Mouse (Mus musculus): ENCODE results near the gene Sdk1. TPM values are rescaled to one million over a fixed set of nuclear protein-coding genes. Genes with fewer than 3 reads are reported as not detected.
A peak's percentile ranks its signal among the peaks of the same experiment; 100 is the strongest.

The Sdk1 gene
- polyA plus RNA-seq, 1 experiment from 2014 or later = 1.2 TPM

- DNase-seq (ENCODE audit: low spot score) = peak; percentile 36
- peak; percentile 20 for ATAC-seq (ENCODE audit: insufficient number of reproducible peaks, low FRiP score, low TSS enrichment, low read depth)
- H3K27ac ChIP-seq (replicated peaks; ENCODE audit: low read depth, low read length) = peak overlapping the region; percentile 42; the same call in 1 of the 2 replicates
Observed at GRCm38 (mm10) chr5:141241645-141242284, 475 bp downstream of the Sdk1 start.

DNA sequence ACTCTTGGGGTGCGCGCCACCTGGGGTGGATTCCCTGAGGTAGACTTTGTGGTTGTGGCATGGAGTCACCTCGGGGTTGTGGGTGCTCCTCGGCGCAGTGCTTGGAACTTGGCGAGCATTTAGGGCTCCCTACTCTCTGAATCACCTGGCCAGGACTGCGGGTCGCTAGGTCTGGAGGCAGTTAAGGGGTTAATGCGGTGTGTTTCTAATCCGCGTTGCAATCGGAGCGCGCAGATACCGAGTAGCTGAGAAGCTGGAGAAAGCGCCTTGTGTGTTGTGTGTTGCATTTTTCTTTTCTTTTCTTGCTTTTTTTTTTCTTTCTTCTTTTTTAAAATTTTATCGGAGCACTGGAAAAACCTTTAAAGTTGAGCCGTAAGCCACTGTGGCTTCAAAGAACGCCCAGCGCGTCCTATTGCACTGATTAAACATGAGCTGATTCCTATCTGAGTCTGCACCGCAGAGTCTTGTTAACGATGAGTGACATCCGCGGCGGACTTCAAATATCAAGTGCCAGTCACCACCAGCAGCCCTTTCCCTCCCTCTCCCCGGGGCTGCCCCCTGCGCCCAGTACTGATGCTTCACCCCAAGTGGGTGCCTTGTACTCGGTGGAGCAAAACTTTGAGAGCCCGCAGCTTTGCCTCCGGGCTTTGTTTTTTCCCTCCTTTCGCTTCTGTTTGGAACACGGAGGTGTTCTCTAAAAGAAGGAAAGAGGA, 2.1 kb downstream of the Sdk1 start:
- H3K9me3 ChIP-seq (ENCODE audit: control insufficient read depth, low read length) = no peaks in the 10 kb centered on the region
- ATAC-seq (ENCODE audit: insufficient number of reproducible peaks, low FRiP score, low TSS enrichment, low read depth) = no peak
- peaks cover 10% of the 10 kb centered on the region for H3K27me3 ChIP-seq (ENCODE audit: control insufficient read depth, insufficient read depth, low read length)
- peak overlapping the region; percentile 35 for H3K4me3 ChIP-seq (ENCODE audit: low read depth, low read length)
- peak overlapping the region; percentile 61 for H3K4me2 ChIP-seq (ENCODE audit: low read depth, severe bottlenecking)
- 4% methylated on average over 33 of the region's 33 CpGs for WGBS
- DNase-seq (ENCODE audit: low spot score) = peak; percentile 50
- H3K36me3 ChIP-seq (ENCODE audit: control insufficient read depth, insufficient read depth, low read length) = no peaks in the 10 kb centered on the region
- peaks cover 27% of the 10 kb centered on the region for H3K4me1 ChIP-seq (ENCODE audit: control insufficient read depth, insufficient read depth, low read length)
- H3K9ac ChIP-seq (ENCODE audit: low read length) = peak overlapping the region; percentile 12; the same call in 1 of the 2 replicates
- H3K27ac ChIP-seq (replicated peaks; ENCODE audit: low read depth, low read length) = no peak overlapping the region

More at GRCm38 (mm10) chr5:141241645-141242284, 475 bp downstream of the Sdk1 start:
- Histone ChIP-seq H3K36me3 (ENCODE audit: control insufficient read depth, insufficient read depth, low read length) (no peaks in the 10 kb centered on the region), H3K4me1 (ENCODE audit: control insufficient read depth, insufficient read depth, low read length) (peaks cover 27% of the 10 kb centered on the region), H3K4me2 (ENCODE audit: low read depth, severe bottlenecking) (peak overlapping the region; percentile 97), H3K9me3 (ENCODE audit: control insufficient read depth, low read length) (no peaks in the 10 kb centered on the region), H3K27me3 (ENCODE audit: control insufficient read depth, insufficient read depth, low read length) (peaks cover 10% of the 10 kb centered on the region), H3K9ac (ENCODE audit: low read length) (peak overlapping the region; percentile 78), H3K4me3 (ENCODE audit: low read depth, low read length) (peak overlapping the region; percentile 56)
- WGBS = under 1% methylated on average over 50 of the region's 82 CpGs

GRCm38 (mm10) chr5:141264253-141264652, 23.0 kb downstream of the Sdk1 start:
- WGBS = 87% methylated on average over 1 of the region's 1 CpGs
- no peak for ATAC-seq (ENCODE audit: insufficient number of reproducible peaks, low FRiP score, low TSS enrichment, low read depth)
- 0 out of 2 replicates have a peak, but pooled peaks cover 2% of the 10 kb centered on the region for H3K9me3 ChIP-seq (ENCODE audit: control insufficient read depth, low read length)
- H3K36me3 ChIP-seq (ENCODE audit: control insufficient read depth, insufficient read depth, low read length) = no peaks in the 10 kb centered on the region
- no peak overlapping the region for H3K4me3 ChIP-seq (ENCODE audit: low read depth, low read length)
- H3K9ac ChIP-seq (ENCODE audit: low read length) = no peak overlapping the region
- H3K27ac ChIP-seq (replicated peaks; ENCODE audit: low read depth, low read length) = no peak overlapping the region
- no peak overlapping the region for H3K4me2 ChIP-seq (ENCODE audit: low read depth, severe bottlenecking)
- H3K4me1 ChIP-seq (ENCODE audit: control insufficient read depth, insufficient read depth, low read length) = no peaks in the 10 kb centered on the region
- no peak for DNase-seq (ENCODE audit: low spot score)
- H3K27me3 ChIP-seq (ENCODE audit: control insufficient read depth, insufficient read depth, low read length) = no peaks in the 10 kb centered on the region

GRCm38 (mm10) chr5:141277112-141277511, 35.8 kb downstream of the Sdk1 start:
- Histone ChIP-seq H3K4me3 (ENCODE audit: low read depth, low read length) (no peak overlapping the region), H3K9me3 (ENCODE audit: control insufficient read depth, low read length) (no peaks in the 10 kb centered on the region), H3K27me3 (ENCODE audit: control insufficient read depth, insufficient read depth, low read length) (no peaks in the 10 kb centered on the region), H3K4me1 (ENCODE audit: control insufficient read depth, insufficient read depth, low read length) (no peaks in the 10 kb centered on the region), H3K9ac (ENCODE audit: low read length) (no peak overlapping the region), H3K27ac (replicated peaks; ENCODE audit: low read depth, low read length) (no peak overlapping the region), H3K4me2 (ENCODE audit: low read depth, severe bottlenecking) (no peak overlapping the region), H3K36me3 (ENCODE audit: control insufficient read depth, insufficient read depth, low read length) (no peaks in the 10 kb centered on the region)
- 86% methylated on average over 6 of the region's 6 CpGs for WGBS
- ATAC-seq (ENCODE audit: insufficient number of reproducible peaks, low FRiP score, low TSS enrichment, low read depth) (no peak), DNase-seq (ENCODE audit: low spot score) (no peak)

- Histone ChIP-seq H3K36me3 (ENCODE audit: control insufficient read depth, insufficient read depth, low read length) (no peaks in the 10 kb centered on the region), H3K4me2 (ENCODE audit: low read depth, severe bottlenecking) (no peak overlapping the region), H3K27ac (replicated peaks; ENCODE audit: low read depth, low read length) (no peak overlapping the region), H3K27me3 (ENCODE audit: control insufficient read depth, insufficient read depth, low read length) (no peaks in the 10 kb centered on the region), H3K9ac (ENCODE audit: low read length) (no peak overlapping the region), H3K4me3 (ENCODE audit: low read depth, low read length) (no peak overlapping the region), H3K4me1 (ENCODE audit: control insufficient read depth, insufficient read depth, low read length) (no peaks in the 10 kb centered on the region), H3K9me3 (ENCODE audit: control insufficient read depth, low read length) (no peaks in the 10 kb centered on the region)
- no peak for DNase-seq (ENCODE audit: low spot score)
- WGBS = 65% methylated on average over 2 of the region's 2 CpGs
- no peak for ATAC-seq (ENCODE audit: insufficient number of reproducible peaks, low FRiP score, low TSS enrichment, low read depth)
Observed at GRCm38 (mm10) chr5:141281751-141282150, 40.5 kb downstream of the Sdk1 start.

DNA sequence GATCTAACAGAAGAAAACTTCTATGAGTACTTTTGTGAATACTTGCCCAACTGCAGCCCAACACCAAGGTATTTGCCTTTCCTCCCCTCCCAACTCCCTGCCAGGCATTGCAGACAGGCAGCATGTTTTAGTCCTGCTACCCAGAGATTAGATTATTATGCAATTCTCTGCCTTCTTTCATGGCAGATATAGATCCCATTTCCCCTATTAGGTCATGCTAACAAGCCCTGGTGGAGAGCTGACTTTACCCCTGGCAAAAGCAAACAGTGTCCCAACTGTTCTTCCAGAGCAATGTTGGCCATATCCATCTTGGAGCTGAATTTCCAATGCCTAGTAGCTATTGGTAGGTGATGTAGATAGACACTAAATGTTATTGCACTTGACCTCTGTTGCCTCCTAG, 48.3 kb downstream of the Sdk1 start:
- ATAC-seq (ENCODE audit: insufficient number of reproducible peaks, low FRiP score, low TSS enrichment, low read depth) (no peak), DNase-seq (ENCODE audit: low spot score) (no peak)
- Histone ChIP-seq H3K36me3 (ENCODE audit: control insufficient read depth, insufficient read depth, low read length) (no peaks in the 10 kb centered on the region), H3K4me3 (ENCODE audit: low read depth, low read length) (no peak overlapping the region), H3K9ac (ENCODE audit: low read length) (no peak overlapping the region), H3K4me1 (ENCODE audit: control insufficient read depth, insufficient read depth, low read length) (no peaks in the 10 kb centered on the region), H3K4me2 (ENCODE audit: low read depth, severe bottlenecking) (no peak overlapping the region), H3K27ac (replicated peaks; ENCODE audit: low read depth, low read length) (no peak overlapping the region), H3K9me3 (ENCODE audit: control insufficient read depth, low read length) (no peaks in the 10 kb centered on the region), H3K27me3 (ENCODE audit: control insufficient read depth, insufficient read depth, low read length) (no peaks in the 10 kb centered on the region)

GRCm38 (mm10) chr5:141295240-141295639, 54.0 kb downstream of the Sdk1 start:
- 89% methylated on average over 7 of the region's 7 CpGs for WGBS

GRCm38 (mm10) chr5:141302287-141302694, 61.0 kb downstream of the Sdk1 start:
- Histone ChIP-seq H3K4me1 (ENCODE audit: control insufficient read depth, insufficient read depth, low read length) (no peaks in the 10 kb centered on the region), H3K4me3 (ENCODE audit: low read depth, low read length) (no peak overlapping the region), H3K27ac (replicated peaks; ENCODE audit: low read depth, low read length) (no peak overlapping the region), H3K4me2 (ENCODE audit: low read depth, severe bottlenecking) (no peak overlapping the region), H3K36me3 (ENCODE audit: control insufficient read depth, insufficient read depth, low read length) (no peaks in the 10 kb centered on the region), H3K9ac (ENCODE audit: low read length) (no peak overlapping the region), H3K27me3 (ENCODE audit: control insufficient read depth, insufficient read depth, low read length) (no peaks in the 10 kb centered on the region), H3K9me3 (ENCODE audit: control insufficient read depth, low read length) (no peaks in the 10 kb centered on the region)
- 68% methylated on average over 4 of the region's 4 CpGs for WGBS
- DNase-seq (ENCODE audit: low spot score) (no peak), ATAC-seq (ENCODE audit: insufficient number of reproducible peaks, low FRiP score, low TSS enrichment, low read depth) (no peak)

More at GRCm38 (mm10) chr5:141295240-141295639, 54.0 kb downstream of the Sdk1 start:
- H3K27ac ChIP-seq (replicated peaks; ENCODE audit: low read depth, low read length) = no peak overlapping the region
- H3K36me3 ChIP-seq (ENCODE audit: control insufficient read depth, insufficient read depth, low read length) = no peaks in the 10 kb centered on the region
- H3K4me3 ChIP-seq (ENCODE audit: low read depth, low read length) = no peak overlapping the region
- H3K9ac ChIP-seq (ENCODE audit: low read length) = no peak overlapping the region
- no peaks in the 10 kb centered on the region for H3K27me3 ChIP-seq (ENCODE audit: control insufficient read depth, insufficient read depth, low read length)
- H3K4me2 ChIP-seq (ENCODE audit: low read depth, severe bottlenecking) = no peak overlapping the region
- DNase-seq (ENCODE audit: low spot score) (no peak), ATAC-seq (ENCODE audit: insufficient number of reproducible peaks, low FRiP score, low TSS enrichment, low read depth) (no peak)
- no peaks in the 10 kb centered on the region for H3K9me3 ChIP-seq (ENCODE audit: control insufficient read depth, low read length)
- no peaks in the 10 kb centered on the region for H3K4me1 ChIP-seq (ENCODE audit: control insufficient read depth, insufficient read depth, low read length)

Data from limb, embryonic 11.5 days (tissue).